Mouse (Mus musculus) liver, embryonic 11.5 days (tissue): ENCODE data around the gene Pilrb2. TPM values are rescaled to one million over a fixed set of nuclear protein-coding genes. Genes with fewer than 3 reads are reported as not detected.

ENCODE experiments used
- polyA plus RNA-seq: library from polyadenylated mRNA; unstranded; fragments of >200 nt; fragmentation: Nextera tagmentation; extraction: Ambion mirVana; gene quantifications from 2 replicates; pipeline ENCODE4 v1.2.1, GENCODE M21; 2014

Gene Pilrb2
- polyA plus RNA-seq, 1 experiment from 2014 or later, result 2.1 TPM

Other genes starting within 250 kb of the Pilrb2 start
- 0.18 TPM in 1 of 2 replicates, not detected in the other for gene Fbxo24, start 242.8 kb downstream of the Pilrb2 start, polyA plus RNA-seq
- 46.6 and 54.5 TPM in 2 replicates for gene Lrch4, start 242.7 kb downstream of the Pilrb2 start, polyA plus RNA-seq
- 11.6 and 13.2 TPM in 2 replicates for gene Gm20605, start 242.6 kb downstream of the Pilrb2 start, polyA plus RNA-seq
- 7.1 and 11.9 TPM in 2 replicates for gene Sap25, start 230.5 kb downstream of the Pilrb2 start, polyA plus RNA-seq
- 0.12 and 0.49 TPM in 2 replicates for gene Irs3, start 226.1 kb downstream of the Pilrb2 start, polyA plus RNA-seq
- 29.3 and 32.4 TPM in 2 replicates for gene Agfg2, start 187.1 kb downstream of the Pilrb2 start, polyA plus RNA-seq
- 0.39 and 0.43 TPM in 2 replicates for gene Nyap1, start 130.2 kb downstream of the Pilrb2 start, polyA plus RNA-seq
- 129 and 134 TPM in 2 replicates for gene Tsc22d4, start 126.1 kb downstream of the Pilrb2 start, polyA plus RNA-seq
- 49.4 and 55.0 TPM in 2 replicates for gene Ppp1r35, start 93.0 kb downstream of the Pilrb2 start, polyA plus RNA-seq
- 9.3 and 11.1 TPM in 2 replicates for gene Mepce, start 84.2 kb downstream of the Pilrb2 start, polyA plus RNA-seq
- gene Zcwpw1, start 84.0 kb downstream of the Pilrb2 start, polyA plus RNA-seq, result 10.2 and 13.1 TPM in 2 replicates
- 1.3 and 1.5 TPM in 2 replicates for gene Pilra, start 35.5 kb downstream of the Pilrb2 start, polyA plus RNA-seq
- 1.5 and 1.6 TPM in 2 replicates for gene Pilrb1, start 13.7 kb downstream of the Pilrb2 start, polyA plus RNA-seq
- gene Cyp3a13, start 49.8 kb upstream of the Pilrb2 start, polyA plus RNA-seq, result 0.79 and 0.95 TPM in 2 replicates
- 0.14 TPM in 1 of 2 replicates, not detected in the other for gene Gjc3, start 91.3 kb upstream of the Pilrb2 start, polyA plus RNA-seq
- gene Azgp1, start 109.7 kb upstream of the Pilrb2 start, polyA plus RNA-seq, result not detected in 2 replicates
- not detected in 2 replicates for gene Smok3a, start 149.4 kb upstream of the Pilrb2 start, polyA plus RNA-seq
- gene Smok3b, start 149.6 kb upstream of the Pilrb2 start, polyA plus RNA-seq, result not detected in 2 replicates
- gene Smok3c, start 181.4 kb upstream of the Pilrb2 start, polyA plus RNA-seq, result not detected in 2 replicates
- 15.8 and 18.0 TPM in 2 replicates for gene Zkscan1, start 213.3 kb upstream of the Pilrb2 start, polyA plus RNA-seq
- 33.9 TPM in 2 replicates for gene Zscan21, start 245.1 kb upstream of the Pilrb2 start, polyA plus RNA-seq